Mouse (Mus musculus) E14TG2a.4 (cell line): ENCODE measurements at regions not wholly inside any gene's neighbourhood (a gene's known extent, or its start where the extent isn't known, plus 50 kb on each side); places are given as distances from the start of the nearest gene placed in this dataset.

ENCODE experiments used
- CTCF ChIP-seq: conservative IDR thresholded peaks from 2 replicates; pipeline ENCODE4 v1.5.1; 2014; ENCODE audit warnings: low read length
- POU5F1 ChIP-seq: IDR thresholded peaks from 2 replicates; pipeline ENCODE4 v1.6.1; 2014; ENCODE audit warnings: low read length, borderline replicate concordance

DNA sequence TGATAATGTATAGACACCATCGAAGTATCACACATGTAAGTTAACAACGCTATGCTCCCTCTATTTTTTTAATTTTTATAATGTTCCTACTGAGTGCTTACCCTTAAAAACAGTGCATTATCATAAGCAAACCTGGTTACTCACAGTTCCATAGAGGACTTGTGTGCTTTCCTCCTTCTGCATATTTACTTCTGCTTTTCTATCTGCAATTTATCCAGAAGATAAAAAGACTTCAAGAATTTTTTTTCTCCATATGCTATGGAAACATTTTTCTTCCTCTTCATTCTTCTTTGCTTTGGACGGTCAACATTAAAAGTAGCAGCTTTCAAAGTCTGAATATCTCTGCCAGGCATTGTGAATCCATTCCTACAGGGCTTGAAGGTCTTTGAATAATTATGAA is 102.7 kb downstream of the Gm379 start:
- TF ChIP-seq CTCF (no peak), POU5F1 (no peak)
